28 mouse cellular contexts compared by ENCODE assay signal in genomic region chr4:91353138-91353537, GRCm38 (mm10). TPM values are rescaled to one million over a fixed set of nuclear protein-coding genes. Genes with fewer than 3 reads are reported as not detected.
DNase-seq lines count a peak whose midpoint lies in the region; ATAC-seq and TF ChIP-seq lines count a peak whose summit lies in the region.
"Had no signal": no experiment of that assay in that cellular context is flagged by ENCODE, and none has a peak within 500 bp of the region (broad histone marks: within the 10 kb centered on the region; RNA-seq: fewer than 3 reads in every experiment).

No protein-coding gene starts in this region.

- TF ChIP-seq CTCF in E14TG2a.4 (conservative IDR thresholded peaks at IDR 0.05; ENCODE audit: low read length): no peak

- no peaks in the 10 kb centered on the region for H3K36me3 ChIP-seq in forebrain, embryonic 16.5 days (ENCODE audit: control insufficient read depth, insufficient read depth)
- no peaks in the 10 kb centered on the region for H3K36me3 ChIP-seq in forebrain, embryonic 15.5 days
- no peaks in the 10 kb centered on the region for H3K36me3 ChIP-seq in midbrain, embryonic 11.5 days (ENCODE audit: control insufficient read depth, insufficient read depth, low read length)
- H3K36me3 ChIP-seq in midbrain, embryonic 14.5 days (ENCODE audit: control insufficient read depth, insufficient read depth, low read length): peaks cover 3% of the 10 kb centered on the region; the same call in 1 of the 2 replicates
- H3K36me3 ChIP-seq in E14TG2a.4 (ENCODE audit: insufficient read depth, low read length): peaks cover 22% of the 10 kb centered on the region
- no peaks in the 10 kb centered on the region for H3K36me3 ChIP-seq in ES-E14 (ENCODE audit: control insufficient read depth, insufficient read depth, low read length, poor library complexity, severe bottlenecking)
- H3K36me3 ChIP-seq: embryonic facial prominence, embryonic 12.5 days; G1E; heart, embryonic 12.5 days; limb, embryonic 12.5 days; liver, embryonic 15.5 days had no signal

- 64% methylated on average over 9 of the region's 9 CpGs for WGBS in forebrain, embryonic 16.5 days
- 72% methylated on average over 9 of the region's 9 CpGs for WGBS in forebrain, embryonic 15.5 days
- WGBS in midbrain, embryonic 11.5 days: 85% methylated on average over 9 of the region's 9 CpGs
- WGBS in midbrain, embryonic 14.5 days: 72% methylated on average over 9 of the region's 9 CpGs

- DNase-seq in midbrain, embryonic 11.5 days (ENCODE audit: low spot score, missing footprints): peak; percentile 19
- DNase-seq in midbrain, embryonic 14.5 days: no peak
- DNase-seq in ES-E14 (ENCODE audit: low read depth, low spot score): no peak
- DNase-seq in ovary, postnatal 36 days (ENCODE audit: low spot score): no peak
- DNase-seq: adrenal gland, adult 8-10 months; B cell, adult 2 months; cerebellum, adult 9-10 months; embryo, embryonic 11 days; heart, adult 2 months; heart, postnatal 4 days; kidney, adult 9 months; kidney, postnatal 10 days; lung, embryonic 14.5 days; lung, postnatal 14 days; thymus, adult 2 months; thymus, postnatal 4 days had no signal

- no peaks in the 10 kb centered on the region for H3K9me3 ChIP-seq in forebrain, embryonic 16.5 days (ENCODE audit: control insufficient read depth, low read length)
- H3K9me3 ChIP-seq in forebrain, embryonic 15.5 days: no peaks in the 10 kb centered on the region
- no peaks in the 10 kb centered on the region for H3K9me3 ChIP-seq in midbrain, embryonic 11.5 days (ENCODE audit: control insufficient read depth, low read length)
- H3K9me3 ChIP-seq in midbrain, embryonic 14.5 days (ENCODE audit: control insufficient read depth, low read length): no peaks in the 10 kb centered on the region
- H3K9me3 ChIP-seq in E14TG2a.4 (ENCODE audit: low read length) (no peaks in the 10 kb centered on the region), ES-E14 (ENCODE audit: control insufficient read depth, insufficient read depth, low read depth, low read length) (no peaks in the 10 kb centered on the region)
- H3K9me3 ChIP-seq: embryonic facial prominence, embryonic 12.5 days; heart, embryonic 12.5 days; limb, embryonic 12.5 days; liver, embryonic 15.5 days had no signal

- H3K4me3 ChIP-seq in forebrain, embryonic 16.5 days (replicated peaks; ENCODE audit: low read length): no peak overlapping the region
- H3K4me3 ChIP-seq in forebrain, embryonic 15.5 days: no peak overlapping the region
- H3K4me3 ChIP-seq in midbrain, embryonic 11.5 days (ENCODE audit: low read depth, low read length): no peak overlapping the region
- H3K4me3 ChIP-seq in midbrain, embryonic 14.5 days (replicated peaks; ENCODE audit: low read depth, low read length): no peak overlapping the region
- H3K4me3 ChIP-seq in E14TG2a.4 (replicated peaks; ENCODE audit: low read length) (peak overlapping the region; percentile 17; the same call in 1 of the 2 replicates), ES-E14 (ENCODE audit: insufficient read depth in 1 of 2, low read depth in 1 of 2, low read length in 2 of 2, poor library complexity in 1 of 2, severe bottlenecking in 1 of 2) (no peak overlapping the region)
- H3K4me3 ChIP-seq: embryonic facial prominence, embryonic 12.5 days; heart, adult 2 months; heart, embryonic 12.5 days; limb, embryonic 12.5 days; liver, embryonic 15.5 days; myocyte had no signal

- no peak overlapping the region for H3K4me2 ChIP-seq in forebrain, embryonic 16.5 days (ENCODE audit: low read length)
- H3K4me2 ChIP-seq in forebrain, embryonic 15.5 days (replicated peaks): no peak overlapping the region
- H3K4me2 ChIP-seq in midbrain, embryonic 11.5 days: no peak overlapping the region
- no peak overlapping the region for H3K4me2 ChIP-seq in midbrain, embryonic 14.5 days (ENCODE audit: low read length)
- H3K4me2 ChIP-seq: embryonic facial prominence, embryonic 12.5 days; heart, embryonic 12.5 days; limb, embryonic 12.5 days; liver, embryonic 15.5 days; lung, embryonic 14.5 days had no signal

- H3K4me1 ChIP-seq in forebrain, embryonic 16.5 days (replicated peaks; ENCODE audit: control insufficient read depth, insufficient read depth, low read length): peaks cover 11% of the 10 kb centered on the region
- H3K4me1 ChIP-seq in forebrain, embryonic 15.5 days: peaks cover 27% of the 10 kb centered on the region
- H3K4me1 ChIP-seq in midbrain, embryonic 11.5 days (ENCODE audit: control insufficient read depth, insufficient read depth, low read length): peaks cover 4% of the 10 kb centered on the region
- 0 out of 2 replicates have a peak, but pooled peaks cover 5% of the 10 kb centered on the region for H3K4me1 ChIP-seq in midbrain, embryonic 14.5 days (ENCODE audit: control insufficient read depth, insufficient read depth, low read length)
- H3K4me1 ChIP-seq in E14TG2a.4 (replicated peaks; ENCODE audit: low read depth, low read length) (peaks cover 84% of the 10 kb centered on the region), ES-E14 (ENCODE audit: control insufficient read depth in 2 of 2, insufficient read depth in 2 of 2, low read length in 2 of 2, poor library complexity in 1 of 2) (peaks cover 5 to 7% of the 10 kb centered on the region in 2 experiments)
- H3K4me1 ChIP-seq: embryonic facial prominence, embryonic 12.5 days; heart, embryonic 12.5 days; liver, embryonic 15.5 days had no signal

- in situ Hi-C loops in ES-E14 (cut with MboI; ENCODE audit: low sequenced_read_pairs in 2 of 2, unreplicated experiment in 2 of 2): no loop called here

- no peak overlapping the region for H3K27ac ChIP-seq in forebrain, embryonic 16.5 days (ENCODE audit: low read length)
- no peak overlapping the region for H3K27ac ChIP-seq in forebrain, embryonic 15.5 days (replicated peaks)
- no peak overlapping the region for H3K27ac ChIP-seq in midbrain, embryonic 11.5 days (ENCODE audit: low read depth, low read length)
- no peak overlapping the region for H3K27ac ChIP-seq in midbrain, embryonic 14.5 days (replicated peaks; ENCODE audit: low read depth, low read length)
- H3K27ac ChIP-seq in ES-E14 (ENCODE audit: insufficient read depth, low read depth, low read length, poor library complexity, severe bottlenecking): peak overlapping the region; percentile 27; the same call in 1 of the 2 replicates
- H3K27ac ChIP-seq: embryonic facial prominence, embryonic 12.5 days; heart, adult 2 months; limb, embryonic 12.5 days; liver, embryonic 15.5 days had no signal

- no peak overlapping the region for H3K9ac ChIP-seq in forebrain, embryonic 16.5 days (replicated peaks; ENCODE audit: low read depth, low read length)
- no peak overlapping the region for H3K9ac ChIP-seq in forebrain, embryonic 15.5 days (replicated peaks)
- H3K9ac ChIP-seq in midbrain, embryonic 11.5 days (ENCODE audit: low read length): no peak overlapping the region
- no peak overlapping the region for H3K9ac ChIP-seq in midbrain, embryonic 14.5 days (replicated peaks; ENCODE audit: low read length)
- no peak overlapping the region for H3K9ac ChIP-seq in ES-E14 (ENCODE audit: insufficient read depth, low read depth, low read length, poor library complexity, severe bottlenecking)
- H3K9ac ChIP-seq: embryonic facial prominence, embryonic 12.5 days; heart, embryonic 12.5 days; limb, embryonic 12.5 days; liver, embryonic 15.5 days; lung, embryonic 14.5 days had no signal

- ATAC-seq in forebrain, embryonic 16.5 days: peak; percentile 49
- no peak for ATAC-seq in forebrain, embryonic 15.5 days (replicated peaks)
- ATAC-seq in midbrain, embryonic 11.5 days (ENCODE audit: low FRiP score): no peak
- no peak for ATAC-seq in midbrain, embryonic 14.5 days (ENCODE audit: low FRiP score, low TSS enrichment)
- ATAC-seq: intestine, postnatal 0 days had no signal

- no peaks in the 10 kb centered on the region for H3K27me3 ChIP-seq in forebrain, embryonic 16.5 days (replicated peaks; ENCODE audit: control insufficient read depth, insufficient read depth, low read length)
- H3K27me3 ChIP-seq in forebrain, embryonic 15.5 days: no peaks in the 10 kb centered on the region
- H3K27me3 ChIP-seq in midbrain, embryonic 11.5 days (ENCODE audit: control insufficient read depth, insufficient read depth, low read length): no peaks in the 10 kb centered on the region
- H3K27me3 ChIP-seq in midbrain, embryonic 14.5 days (ENCODE audit: control insufficient read depth, insufficient read depth, low read length): no peaks in the 10 kb centered on the region
- no peaks in the 10 kb centered on the region for H3K27me3 ChIP-seq in E14TG2a.4 (ENCODE audit: insufficient read depth, low read length)
- H3K27me3 ChIP-seq: embryonic facial prominence, embryonic 12.5 days; heart, embryonic 12.5 days; limb, embryonic 12.5 days; liver, embryonic 15.5 days had no signal

TF ChIP-seq in ES-E14, 5 proteins besides CTCF, POLR2A, EP300 and RAD21:
- TF ChIP-seq HCFC1 (IDR thresholded peaks at IDR 0.05; ENCODE audit: borderline replicate concordance, insufficient read depth, low read length) (no peak), ZNF384 (IDR thresholded peaks at IDR 0.05; ENCODE audit: low read depth, low read length) (no peak), MAFK (IDR thresholded peaks at IDR 0.05; ENCODE audit: insufficient read depth, low read depth, low read length) (no peak), CHD2 (IDR thresholded peaks at IDR 0.05; ENCODE audit: low read depth, low read length) (no peak), ZC3H11A (IDR thresholded peaks at IDR 0.05; ENCODE audit: borderline replicate concordance, low read depth, low read length) (no peak)

RNA-seq across cellular contexts. Expression of gene Elavl2, which starts 47.4 kb away (rescaled TPM):
- 157 and 164 TPM in 2 replicates for polyA plus RNA-seq in forebrain, embryonic 16.5 days (2015; fragmentation: Nextera tagmentation; extraction: Ambion mirVana)
- polyA plus RNA-seq in forebrain, embryonic 15.5 days (2015; fragmentation: Nextera tagmentation; extraction: Ambion mirVana): 144 TPM in 2 replicates
- 93.7 and 103 TPM in 2 replicates for polyA plus RNA-seq in midbrain, embryonic 11.5 days (2014; fragmentation: Nextera tagmentation; extraction: Ambion mirVana)
- 136 and 171 TPM in 2 replicates for polyA plus RNA-seq in midbrain, embryonic 14.5 days (2014; fragmentation: Nextera tagmentation; extraction: Ambion mirVana)
- total RNA-seq in ES-E14 (2012; rRNA removed): 15.5 and 21.3 TPM in 2 replicates
- total RNA-seq: liver, adult 2 months; neutrophil, adult 5-6 weeks had no signal
- polyA plus RNA-seq: G1E; liver, adult 2 months had no signal
